Mouse (Mus musculus) kidney, embryonic 15.5 days (tissue): ENCODE measurements around the gene Src. TPM values are rescaled to one million over a fixed set of nuclear protein-coding genes. Genes with fewer than 3 reads are reported as not detected.
"Not testable (repeated sequence)": the region's sequence is repeated elsewhere in the genome, so short reads cannot be mapped to it uniquely, and the experiment has no call there.

Source experiments
- ATAC-seq: fragments of 200-750 bp; cut with Nextera tagmentation; replicated peaks from 2 replicates; pipeline ENCODE4 v1.8.0; 2017; ENCODE audit warnings: moderate TSS enrichment; ENCODE audit not compliant: low FRiP score
- H3K27ac ChIP-seq: fragments of 300-500 bp; sonication (generic); 2 replicates; pipeline ENCODE4 v1.5.1; 2015; ENCODE audit warnings: mild to moderate bottlenecking, inconsistent platforms
- H3K27me3 ChIP-seq: fragments of 300-500 bp; sonication (generic); 2 replicates; pipeline ENCODE4 v1.6.1; 2015; ENCODE audit warnings: inconsistent platforms
- H3K36me3 ChIP-seq: fragments of 300-500 bp; sonication (generic); 2 replicates; pipeline ENCODE4 v1.6.1; 2015; ENCODE audit warnings: inconsistent platforms
- H3K4me1 ChIP-seq: fragments of 300-500 bp; sonication (generic); 2 replicates; pipeline ENCODE4 v1.6.1; 2015; ENCODE audit warnings: inconsistent platforms
- H3K4me2 ChIP-seq: fragments of 300-500 bp; sonication (generic); 2 replicates; pipeline ENCODE4 v1.6.1; 2015; ENCODE audit warnings: moderate library complexity, mild to moderate bottlenecking, inconsistent platforms
- H3K4me3 ChIP-seq: fragments of 300-500 bp; sonication (generic); replicated peaks from 2 replicates; pipeline ENCODE4 v1.5.1; 2015; ENCODE audit warnings: mild to moderate bottlenecking, inconsistent platforms
- H3K9ac ChIP-seq: fragments of 300-500 bp; sonication (generic); 2 replicates; pipeline ENCODE4 v1.6.1; 2015; ENCODE audit warnings: mild to moderate bottlenecking, inconsistent platforms
- H3K9me3 ChIP-seq: fragments of 300-500 bp; sonication (generic); replicated peaks from 2 replicates; pipeline ENCODE4 v1.6.1; 2016; ENCODE audit warnings: inconsistent platforms
- WGBS: fragments of 180-500 bp; shearing (Covaris S2); methylation state at CpG from one replicate; pipeline ENCODE4 v1.1.7; 2015; ENCODE audit warnings: mixed read lengths; 5-methylcytosine and 5-hydroxymethylcytosine counted together
- polyA plus RNA-seq: library from polyadenylated mRNA; unstranded; fragments of >200 nt; fragmentation: Nextera tagmentation; extraction: Ambion mirVana; gene quantifications from 2 replicates; pipeline ENCODE4 v1.2.1, GENCODE M21; 2015

The Src gene
- polyA plus RNA-seq, 1 experiment from 2014 or later, result 17.6 TPM

- H3K4me2 ChIP-seq, result no peak overlapping the region
- no peak overlapping the region for H3K4me3 ChIP-seq
- no peaks in the 10 kb centered on the region for H3K27me3 ChIP-seq
- no peak overlapping the region for H3K9ac ChIP-seq
- 72% methylated on average over 8 of the region's 8 CpGs for WGBS
- peaks cover 49% of the 10 kb centered on the region for H3K4me1 ChIP-seq
- H3K9me3 ChIP-seq, result no peaks in the 10 kb centered on the region
- H3K27ac ChIP-seq, result no peak overlapping the region
- no peak for ATAC-seq
- peaks cover 61% of the 10 kb centered on the region for H3K36me3 ChIP-seq
These were observed 50.0 kb downstream of the Src start for GRCm38 (mm10) chr2:157468130-157468796.

- H3K27ac ChIP-seq, result 0 out of 2 replicates have a peak overlapping the region, but pooled peaks have one; percentile 1
- no peaks in the 10 kb centered on the region for H3K9me3 ChIP-seq
- no peak overlapping the region for H3K4me3 ChIP-seq
- H3K36me3 ChIP-seq, result peaks cover 54% of the 10 kb centered on the region
- H3K27me3 ChIP-seq, result no peaks in the 10 kb centered on the region
- no peak overlapping the region for H3K4me2 ChIP-seq
- no peak overlapping the region for H3K9ac ChIP-seq
- 77% methylated on average over 7 of the region's 7 CpGs for WGBS
- no peak for ATAC-seq
- H3K4me1 ChIP-seq, result peaks cover 47% of the 10 kb centered on the region
These were observed 53.0 kb downstream of the Src start for GRCm38 (mm10) chr2:157471292-157471691.

GRCm38 (mm10) chr2:157471737-157472136, 53.5 kb downstream of the Src start:
- ATAC-seq, result no peak
- H3K4me1 ChIP-seq, result peaks cover 50% of the 10 kb centered on the region
- no peak overlapping the region for H3K9ac ChIP-seq
- no peaks in the 10 kb centered on the region for H3K9me3 ChIP-seq
- H3K27ac ChIP-seq, result 0 out of 2 replicates have a peak overlapping the region, but pooled peaks have one; percentile 1
- H3K36me3 ChIP-seq, result peaks cover 49% of the 10 kb centered on the region
- whole genome bisulfite sequencing, result 50% methylated on average over 6 of the region's 6 CpGs
- no peaks in the 10 kb centered on the region for H3K27me3 ChIP-seq
- H3K4me3 ChIP-seq, result no peak overlapping the region
- H3K4me2 ChIP-seq, result no peak overlapping the region

GRCm38 (mm10) chr2:157472469-157472868, 54.2 kb downstream of the Src start:
- H3K27me3 ChIP-seq, result no peaks in the 10 kb centered on the region
- H3K9me3 ChIP-seq, result no peaks in the 10 kb centered on the region
- peaks cover 50% of the 10 kb centered on the region for H3K4me1 ChIP-seq
- no peak overlapping the region for H3K4me3 ChIP-seq
- H3K4me2 ChIP-seq, result no peak overlapping the region
- H3K27ac ChIP-seq, result no peak overlapping the region
- 63% methylated on average over 4 of the region's 4 CpGs for WGBS
- no peak for ATAC-seq
- peaks cover 42% of the 10 kb centered on the region for H3K36me3 ChIP-seq
- no peak overlapping the region for H3K9ac ChIP-seq

GRCm38 (mm10) chr2:157474269-157474729, 56.1 kb downstream of the Src start:
- Histone ChIP-seq H3K4me1 (peaks cover 50% of the 10 kb centered on the region), H3K9ac (no peak overlapping the region), H3K9me3 (no peaks in the 10 kb centered on the region), H3K36me3 (peaks cover 24% of the 10 kb centered on the region), H3K4me2 (no peak overlapping the region), H3K4me3 (no peak overlapping the region), H3K27ac (peak overlapping the region; percentile 56), H3K27me3 (no peaks in the 10 kb centered on the region)
- WGBS, result 19% methylated on average over 6 of the region's 6 CpGs
- no peak for ATAC-seq

- no peak for ATAC-seq
- Histone ChIP-seq H3K27me3 (no peaks in the 10 kb centered on the region), H3K4me3 (no peak overlapping the region), H3K4me2 (no peak overlapping the region), H3K36me3 (peaks cover 9% of the 10 kb centered on the region), H3K9ac (no peak overlapping the region), H3K9me3 (no peaks in the 10 kb centered on the region), H3K4me1 (peaks cover 55% of the 10 kb centered on the region), H3K27ac (peak overlapping the region; percentile 33)
- WGBS, result 31% methylated on average over 13 of the region's 13 CpGs
These were observed 57.5 kb downstream of the Src start for GRCm38 (mm10) chr2:157475437-157476379.

- Histone ChIP-seq H3K4me1 (peaks cover 36% of the 10 kb centered on the region), H3K27ac (no peak overlapping the region), H3K27me3 (no peaks in the 10 kb centered on the region), H3K4me2 (no peak overlapping the region), H3K9ac (no peak overlapping the region), H3K36me3 (no peaks in the 10 kb centered on the region), H3K4me3 (no peak overlapping the region), H3K9me3 (no peaks in the 10 kb centered on the region)
- WGBS, result 53% methylated on average over 8 of the region's 8 CpGs
- no peak for ATAC-seq
These were observed 60.4 kb downstream of the Src start for GRCm38 (mm10) chr2:157478651-157479050.

GRCm38 (mm10) chr2:157479858-157480568, 61.8 kb downstream of the Src start:
- Histone ChIP-seq H3K27me3 (no peaks in the 10 kb centered on the region), H3K4me2 (no peak overlapping the region), H3K9ac (no peak overlapping the region), H3K4me3 (no peak overlapping the region), H3K36me3 (no peaks in the 10 kb centered on the region), H3K9me3 (no peaks in the 10 kb centered on the region), H3K4me1 (peaks cover 23% of the 10 kb centered on the region), H3K27ac (no peak overlapping the region)
- WGBS, result 49% methylated on average over 15 of the region's 15 CpGs
- ATAC-seq, result peak; percentile 30

- Histone ChIP-seq H3K9me3 (no peaks in the 10 kb centered on the region), H3K9ac (no peak overlapping the region), H3K36me3 (no peaks in the 10 kb centered on the region), H3K4me3 (no peak overlapping the region), H3K27ac (no peak overlapping the region), H3K4me2 (no peak overlapping the region), H3K27me3 (no peaks in the 10 kb centered on the region), H3K4me1 (peaks cover 9% of the 10 kb centered on the region; the same call in 1 of the 2 replicates)
- 36% methylated on average over 12 of the region's 12 CpGs for WGBS
- ATAC-seq, result no peak
These were observed 64.5 kb downstream of the Src start for GRCm38 (mm10) chr2:157482729-157483128.

GRCm38 (mm10) chr2:157486559-157486958, 68.3 kb downstream of the Src start:
- 92% methylated on average over 5 of the region's 5 CpGs for WGBS
- ATAC-seq, H3K4me1 ChIP-seq: not testable (repeated sequence)

GRCm38 (mm10) chr2:157486981-157487656, 68.9 kb downstream of the Src start:
- Histone ChIP-seq H3K4me3 (no peak overlapping the region), H3K4me1 (peaks cover 3% of the 10 kb centered on the region; the same call in 1 of the 2 replicates), H3K9me3 (no peaks in the 10 kb centered on the region), H3K27me3 (no peaks in the 10 kb centered on the region), H3K36me3 (no peaks in the 10 kb centered on the region), H3K27ac (no peak overlapping the region), H3K9ac (no peak overlapping the region), H3K4me2 (no peak overlapping the region)
- ATAC-seq, result no peak
- 56% methylated on average over 7 of the region's 7 CpGs for WGBS

More at GRCm38 (mm10) chr2:157486559-157486958, 68.3 kb downstream of the Src start:
- H3K4me3 ChIP-seq, H3K36me3 ChIP-seq, H3K9me3 ChIP-seq, H3K27ac ChIP-seq, H3K27me3 ChIP-seq, H3K4me2 ChIP-seq, H3K9ac ChIP-seq: not testable (repeated sequence)
